Mouse (Mus musculus) cerebellum, adult 9-10 months (tissue): ENCODE data around the gene Anapc15-ps.

ENCODE experiments used
- DNase-seq: peaks from one replicate; pipeline ENCODE4 v3.0.0; 2022

The Anapc15-ps gene

GRCm38 (mm10) chr10:95673351-95673750, at the start of gene Anapc15-ps:
Gene Anapc15-ps, minus strand, starts transcription at chr10:95673451.
- no peak for DNase-seq

- no peak for DNase-seq
These were observed 49.0 kb upstream of the Anapc15-ps start for GRCm38 (mm10) chr10:95722203-95722611.

GRCm38 (mm10) chr10:95720181-95720798, 47.0 kb upstream of the Anapc15-ps start:
- no peak for DNase-seq

DNA sequence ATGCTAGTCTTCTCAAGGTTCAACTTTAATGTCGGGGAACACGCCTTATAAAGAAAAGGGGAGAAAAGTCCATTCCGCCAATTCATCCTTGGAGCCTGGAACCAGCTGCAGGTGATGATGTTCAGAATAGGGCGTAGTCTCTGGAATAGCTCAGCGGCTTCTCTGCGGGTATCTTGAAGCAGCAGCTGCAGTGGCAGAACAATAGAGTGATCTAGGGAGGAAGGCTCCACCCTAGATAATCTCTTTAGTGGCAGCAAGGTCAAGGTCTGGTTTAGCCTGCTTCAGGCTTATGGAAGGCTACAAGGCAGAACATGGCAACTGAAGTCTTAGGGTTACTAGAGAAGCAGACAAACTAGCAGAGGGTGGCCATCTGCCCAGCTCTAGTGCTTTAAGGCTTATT, 46.2 kb upstream of the Anapc15-ps start:
- no peak for DNase-seq

GRCm38 (mm10) chr10:95718760-95719159, 45.5 kb upstream of the Anapc15-ps start:
- DNase-seq = no peak

DNA sequence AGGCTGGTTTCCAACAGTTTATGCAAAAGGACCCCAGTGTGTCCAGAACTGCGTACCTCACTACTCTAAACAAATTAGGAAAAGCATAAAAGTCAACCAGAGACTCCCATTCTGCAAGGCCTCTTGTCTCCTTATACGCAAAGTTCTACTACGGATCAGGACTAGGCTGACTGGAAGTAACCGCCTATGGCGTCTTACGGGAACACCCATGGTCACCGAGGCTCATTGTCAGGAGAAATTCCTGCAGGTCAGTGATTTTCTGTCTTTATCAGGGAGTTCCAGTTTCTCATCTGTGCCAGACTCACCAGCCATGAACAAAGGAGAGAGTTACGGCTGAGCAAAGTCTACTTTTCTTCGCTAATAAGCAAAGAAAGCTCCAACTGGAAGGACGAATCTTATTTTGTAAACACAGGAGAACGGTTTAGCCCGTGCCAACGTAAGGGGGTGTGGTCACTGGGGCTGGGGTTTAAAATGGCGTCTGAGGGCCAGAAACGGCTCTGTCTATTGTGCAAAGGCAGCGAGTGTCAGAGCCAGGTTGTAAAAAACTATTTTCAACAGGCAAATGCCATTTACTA, 43.9 kb upstream of the Anapc15-ps start:
- no peak for DNase-seq

DNA sequence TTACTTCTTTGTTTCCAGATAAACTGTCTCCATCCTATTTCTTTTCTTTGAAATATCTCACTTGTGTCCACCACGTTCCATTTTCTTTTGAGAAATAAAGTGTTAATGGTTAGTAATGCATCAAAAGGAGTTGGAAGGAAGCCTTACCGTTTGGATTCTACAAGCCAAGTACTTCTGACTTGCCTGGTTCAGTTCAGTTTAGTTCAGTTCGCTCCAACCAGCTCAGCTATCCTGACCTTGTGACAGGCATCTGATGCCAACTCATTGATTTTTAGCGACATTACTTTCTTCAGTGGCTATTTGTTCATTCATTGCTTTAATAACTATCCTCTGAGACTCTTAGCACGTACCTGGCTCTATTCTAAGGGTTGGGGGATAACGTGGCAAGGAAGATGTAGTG, 42.4 kb upstream of the Anapc15-ps start:
- DNase-seq = no peak

- DNase-seq = no peak
These were observed 39.0 kb upstream of the Anapc15-ps start for GRCm38 (mm10) chr10:95712221-95712620.

DNA sequence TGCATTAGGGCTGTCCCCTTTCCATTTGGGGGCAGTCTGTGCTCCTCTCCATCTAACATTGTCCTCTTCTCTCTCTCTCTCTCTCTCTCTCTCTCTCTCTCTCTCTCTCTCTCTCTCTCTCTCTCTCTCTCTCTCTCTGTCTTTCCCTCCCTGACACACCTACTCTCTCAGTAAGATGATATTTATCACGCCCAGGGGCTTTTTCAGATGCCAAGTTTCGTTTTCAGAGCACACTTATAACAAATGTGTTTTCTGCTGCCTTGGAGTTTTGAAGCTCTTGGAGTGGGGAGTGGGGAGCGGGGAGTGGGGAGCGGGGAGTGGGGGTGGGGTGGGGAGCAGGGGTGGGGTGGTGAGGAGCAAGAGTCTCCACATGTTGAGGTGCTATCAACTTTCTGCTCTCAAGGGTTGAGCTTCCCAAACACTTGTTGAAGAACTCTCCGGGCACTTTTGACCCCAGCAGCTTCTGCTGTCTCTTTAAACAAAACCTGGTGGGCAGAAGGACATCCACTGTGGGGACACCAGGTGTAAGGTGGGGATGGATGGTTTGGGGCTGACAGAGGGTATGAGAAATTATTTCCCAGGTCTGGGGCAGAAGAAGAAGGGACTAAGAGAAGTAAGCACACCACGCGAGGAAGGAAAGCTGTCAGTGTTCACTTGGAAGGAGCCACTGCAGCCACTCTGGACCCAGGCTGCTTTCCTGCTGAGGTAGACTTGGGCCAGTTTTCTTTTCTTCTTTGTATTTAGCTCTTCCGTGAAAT, 36.8 kb upstream of the Anapc15-ps start:
- no peak for DNase-seq

DNA sequence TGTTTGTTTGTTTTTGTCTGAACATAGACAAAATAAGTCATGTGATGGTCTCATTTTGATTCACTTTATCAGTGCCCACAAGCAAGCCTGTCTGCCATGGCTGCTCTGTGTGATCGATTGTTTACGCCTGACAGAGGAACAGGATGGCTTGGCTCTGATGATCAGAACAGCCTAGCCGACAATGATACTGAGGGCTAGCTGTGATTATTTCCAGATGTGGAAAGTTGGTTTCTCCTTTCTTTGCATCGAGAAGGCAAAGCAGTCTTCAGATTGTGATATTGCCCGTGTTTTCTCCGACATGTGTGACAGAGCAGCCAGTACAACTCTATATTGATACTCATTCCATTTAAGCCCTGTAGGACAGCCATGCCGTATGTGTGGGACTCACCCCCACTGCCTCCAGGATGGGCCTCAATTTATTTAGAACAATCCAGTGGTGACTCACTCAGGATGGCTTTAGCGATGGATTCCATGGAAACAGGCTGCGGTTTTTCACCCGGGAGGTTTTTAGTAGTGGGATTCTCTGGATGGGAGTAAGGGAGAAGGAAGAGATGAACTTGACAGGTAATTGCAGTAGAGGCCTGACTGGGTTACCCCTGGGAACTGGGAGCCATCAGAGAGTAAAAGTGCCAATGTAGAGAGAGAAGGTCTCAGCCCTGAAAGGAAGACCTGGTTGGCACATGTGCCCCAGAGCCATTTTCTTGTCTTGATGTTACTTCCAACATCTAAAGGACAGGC, 36.1 kb upstream of the Anapc15-ps start:
- DNase-seq = no peak

GRCm38 (mm10) chr10:95708001-95708400, 34.8 kb upstream of the Anapc15-ps start:
- no peak for DNase-seq

DNA sequence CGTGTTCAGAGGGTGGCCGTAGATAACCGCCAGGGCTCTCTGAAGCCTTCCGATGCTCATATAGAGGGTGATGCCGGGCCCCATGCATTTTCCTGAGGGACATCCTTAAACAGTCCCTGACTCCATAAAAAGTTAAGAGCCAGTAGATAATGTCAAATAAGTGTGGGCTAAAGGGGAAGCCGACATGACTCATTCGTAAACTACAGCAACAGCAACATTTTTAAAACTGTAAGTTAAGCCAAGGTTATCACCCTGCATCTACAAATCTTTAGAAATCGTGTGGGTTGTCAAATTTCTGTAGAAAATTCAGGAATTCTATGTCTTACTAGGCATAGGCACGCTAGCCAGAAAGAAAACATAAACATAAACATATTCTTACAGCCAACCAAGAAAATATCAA, 33.6 kb upstream of the Anapc15-ps start:
- no peak for DNase-seq

- no peak for DNase-seq
These were observed 32.5 kb upstream of the Anapc15-ps start for GRCm38 (mm10) chr10:95705747-95706146.

GRCm38 (mm10) chr10:95704847-95705246, 31.6 kb upstream of the Anapc15-ps start:
- DNase-seq = no peak

DNA sequence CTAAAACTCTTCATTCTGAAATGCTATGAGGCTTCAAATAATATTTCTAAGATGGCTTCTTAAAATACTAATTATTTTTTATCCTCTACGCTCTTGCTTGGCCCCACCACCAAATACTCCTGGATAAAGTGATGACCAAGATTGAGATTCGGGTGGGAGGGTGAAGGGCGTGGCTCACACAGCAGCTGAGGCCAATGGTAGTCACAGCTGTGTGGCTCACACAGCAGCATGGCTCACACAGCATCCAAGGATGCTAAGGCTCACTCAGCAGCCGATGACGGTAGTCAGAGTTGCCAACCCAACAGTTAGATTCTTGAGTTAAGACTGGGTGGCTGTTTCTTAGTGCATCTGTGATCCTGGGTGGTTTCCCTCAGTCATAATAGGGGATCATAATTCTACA, 30.5 kb upstream of the Anapc15-ps start:
- no peak for DNase-seq

DNA sequence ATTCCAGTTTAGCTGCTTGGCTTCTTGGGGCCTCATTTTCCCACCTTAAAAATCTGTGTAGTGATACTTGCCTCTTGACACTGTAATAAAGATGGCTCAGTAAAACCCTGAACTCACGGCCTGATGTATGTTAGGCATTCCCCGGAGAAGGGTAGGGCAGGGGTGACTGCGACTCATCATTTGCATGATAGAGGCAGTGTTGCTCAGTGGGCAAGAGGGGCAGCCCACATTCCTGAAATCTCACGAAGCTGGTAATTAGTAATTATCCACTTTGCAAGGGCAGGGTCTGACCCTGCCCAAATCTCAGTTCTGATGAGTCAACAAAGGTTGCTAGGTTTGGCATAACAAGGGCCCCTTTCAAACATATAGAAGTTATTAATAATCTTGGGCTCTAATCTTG, 27.2 kb upstream of the Anapc15-ps start:
- no peak for DNase-seq

DNA sequence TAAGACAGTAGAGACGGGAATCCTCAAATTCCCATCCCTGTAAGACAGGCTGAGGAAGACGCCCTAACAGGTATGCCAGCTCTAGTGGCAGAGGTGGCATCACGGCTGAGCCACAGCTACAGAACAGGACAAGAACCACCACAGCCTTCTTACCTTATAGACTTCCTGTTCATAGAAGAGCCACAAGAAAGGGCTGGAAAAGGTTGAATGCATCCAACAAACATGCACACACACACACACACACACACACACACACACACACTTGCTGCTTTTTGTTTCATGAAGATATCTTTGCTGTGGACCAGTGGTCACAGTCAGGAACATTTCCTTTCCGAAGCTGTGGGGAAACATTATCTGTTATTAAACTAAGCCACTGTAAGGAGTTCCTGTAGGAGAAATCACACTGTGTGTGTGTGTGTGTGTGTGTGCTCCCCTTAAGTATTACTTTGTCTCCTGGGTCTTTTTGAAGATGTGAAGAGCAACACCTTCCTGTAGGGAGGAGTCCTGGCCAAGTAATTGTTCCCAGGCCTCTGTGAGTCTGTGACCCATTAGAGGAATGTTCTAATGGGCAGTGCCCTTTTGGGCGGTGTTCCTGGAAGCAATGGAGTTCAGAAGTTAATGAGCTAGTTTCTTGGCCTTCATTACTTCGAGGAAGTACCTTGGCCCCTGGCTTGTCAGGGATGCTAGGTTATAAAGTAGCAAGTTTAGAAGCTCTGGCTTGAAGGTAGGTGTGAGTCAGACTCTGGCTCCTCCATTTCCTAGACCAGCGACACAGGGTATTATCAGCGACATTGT, 25.9 kb upstream of the Anapc15-ps start:
- DNase-seq = no peak

GRCm38 (mm10) chr10:95696253-95696641, 23.0 kb upstream of the Anapc15-ps start:
- DNase-seq = no peak

DNA sequence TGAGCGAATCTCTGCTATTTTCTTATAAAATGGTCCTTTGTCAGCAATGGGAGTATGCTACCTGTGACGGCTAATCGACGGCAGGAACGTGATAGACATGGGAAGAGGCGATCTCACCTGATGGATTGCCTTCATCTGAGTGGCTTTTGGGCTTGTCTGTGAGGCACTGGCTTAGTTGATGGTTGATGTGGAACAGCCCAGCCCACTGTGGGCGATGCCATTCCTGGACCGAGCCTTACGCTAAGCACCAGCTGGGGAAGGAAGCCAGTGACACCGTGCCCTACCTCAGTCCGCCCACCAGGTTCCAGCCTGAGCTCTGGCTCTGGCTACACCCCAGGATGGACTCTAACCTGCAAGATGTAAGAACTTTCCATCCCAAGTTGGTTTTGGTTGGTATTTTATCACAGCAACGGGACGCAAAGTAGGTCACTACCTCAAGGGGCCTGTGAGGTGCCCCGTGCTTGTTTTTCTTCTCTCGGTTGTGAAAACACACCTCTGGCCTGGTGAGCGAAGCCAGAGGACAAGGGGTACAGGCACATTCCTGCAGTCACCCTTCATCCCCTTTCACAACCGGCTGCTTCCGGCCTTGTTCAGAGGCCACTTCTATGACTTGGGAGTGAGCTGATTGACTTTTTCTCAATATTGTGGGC, 22.5 kb upstream of the Anapc15-ps start:
- no peak for DNase-seq

GRCm38 (mm10) chr10:95694559-95695251, 21.5 kb upstream of the Anapc15-ps start:
- DNase-seq = no peak

- no peak for DNase-seq
These were observed 18.1 kb upstream of the Anapc15-ps start for GRCm38 (mm10) chr10:95691347-95691746.

DNA sequence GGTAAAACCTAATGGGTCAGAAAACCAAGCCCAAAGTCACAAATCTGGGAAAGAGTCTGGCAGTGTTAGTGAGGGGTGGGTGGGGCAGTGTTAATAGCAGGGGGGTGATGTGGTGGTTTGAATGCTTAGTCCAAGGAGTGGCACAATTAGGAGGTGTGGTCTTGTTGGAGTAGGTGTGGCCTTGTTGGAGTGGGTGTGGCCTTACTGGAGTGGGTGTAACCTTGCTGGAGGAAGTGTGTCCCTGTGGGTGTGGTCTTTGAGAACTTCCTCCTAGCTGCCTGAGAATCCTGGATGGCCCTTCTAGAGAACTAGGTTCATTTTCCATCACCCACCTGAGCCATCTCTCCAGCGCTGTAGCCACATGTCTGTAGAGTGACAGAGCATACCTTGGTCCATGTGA, 16.6 kb upstream of the Anapc15-ps start:
- no peak for DNase-seq
